Mouse (Mus musculus): ENCODE data around the gene Zfp568. TPM values are rescaled to one million over a fixed set of nuclear protein-coding genes. Genes with fewer than 3 reads are reported as not detected.

The Zfp568 gene
- total RNA-seq, 2 experiments from 2014 or later: 22.0 to 22.7 TPM

DNA sequence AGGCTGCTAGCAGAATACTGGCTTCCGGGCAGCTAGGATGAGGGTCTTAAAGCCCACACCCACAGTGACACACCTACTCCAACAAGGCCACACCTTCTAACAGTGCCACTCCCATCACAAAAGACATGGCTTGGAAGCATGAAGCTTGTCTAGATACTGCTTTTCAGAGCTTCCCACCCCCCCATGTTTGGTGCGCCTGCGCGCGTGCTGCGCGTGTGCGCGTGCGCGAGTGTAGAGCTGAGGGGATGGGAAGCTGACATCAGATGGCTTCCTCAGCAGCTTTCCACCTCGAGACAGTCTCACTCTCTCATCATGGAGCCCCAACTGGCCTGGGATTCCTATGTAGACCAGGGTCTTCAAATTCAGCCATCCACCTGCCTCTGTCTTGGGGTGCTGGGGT, 50.6 kb downstream of the Zfp568 start:
- DNase-seq: no peak

DNA sequence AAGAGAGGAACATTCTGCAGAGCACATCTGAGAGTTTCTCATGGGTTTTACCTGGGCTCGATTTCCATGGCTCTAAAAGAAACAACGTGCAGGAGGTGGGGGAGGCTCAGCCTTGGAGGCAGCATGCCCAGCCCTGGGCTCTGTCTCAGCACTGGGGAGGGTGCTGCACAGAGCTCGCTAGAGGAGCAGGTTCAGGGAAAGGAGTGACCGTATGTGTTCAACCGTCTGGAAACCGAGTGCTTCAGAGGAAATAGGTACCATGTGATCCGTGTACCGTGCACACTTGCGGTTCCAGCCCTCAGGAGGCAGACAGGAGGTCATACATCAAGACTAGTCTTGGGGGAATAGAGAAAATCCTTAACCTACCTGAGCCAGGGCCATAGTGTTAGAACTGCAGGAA, 60.6 kb downstream of the Zfp568 start:
- DNase-seq: no peak
- intact Hi-C loops (cut with DNase I): no loop called here

More for the DNA sequence above, 50.6 kb downstream of the Zfp568 start:
- intact Hi-C loops (cut with DNase I): loop anchor here (2.0 kb wide), 1 partner anchor 20 kb away; no protein-coding TSS in a partner anchor

- DNase-seq: no peak
- intact Hi-C loops (cut with DNase I): no loop called here
Measured at GRCm38 (mm10) chr7:30048126-30048525, 64.4 kb downstream of the Zfp568 start.

GRCm38 (mm10) chr7:30050882-30051548, 67.3 kb downstream of the Zfp568 start, which contains the start of gene Zfp14:
Zfp14 (minus strand) TSS chr7:30051380.
- intact Hi-C loops (cut with DNase I): loop anchor here (2.0 kb wide), 1 partner anchor 44 kb away; the partner anchor contains the start of gene Zfp260
- DNase-seq: peak; percentile 89 to 91

DNA sequence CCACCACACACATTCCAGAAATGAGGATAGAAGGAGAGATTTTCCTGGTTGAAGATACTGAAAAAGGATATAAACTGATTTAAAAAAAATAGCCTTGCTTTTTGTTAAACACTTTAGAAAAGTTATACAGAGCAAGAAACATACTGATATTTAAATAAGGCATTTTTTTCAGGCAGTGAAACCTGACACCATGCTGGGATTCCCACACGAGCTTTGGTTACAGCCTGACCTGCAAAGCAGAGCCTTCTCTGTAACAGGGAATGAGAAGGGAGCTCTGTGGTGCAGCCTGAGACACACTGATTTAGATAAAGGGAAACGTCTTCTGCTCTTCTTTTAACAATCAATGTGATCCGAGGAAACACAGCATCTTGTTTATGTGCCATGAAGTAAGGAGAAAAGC, 69.8 kb downstream of the Zfp568 start:
- intact Hi-C loops (cut with DNase I): no loop called here
- DNase-seq: no peak

DNA sequence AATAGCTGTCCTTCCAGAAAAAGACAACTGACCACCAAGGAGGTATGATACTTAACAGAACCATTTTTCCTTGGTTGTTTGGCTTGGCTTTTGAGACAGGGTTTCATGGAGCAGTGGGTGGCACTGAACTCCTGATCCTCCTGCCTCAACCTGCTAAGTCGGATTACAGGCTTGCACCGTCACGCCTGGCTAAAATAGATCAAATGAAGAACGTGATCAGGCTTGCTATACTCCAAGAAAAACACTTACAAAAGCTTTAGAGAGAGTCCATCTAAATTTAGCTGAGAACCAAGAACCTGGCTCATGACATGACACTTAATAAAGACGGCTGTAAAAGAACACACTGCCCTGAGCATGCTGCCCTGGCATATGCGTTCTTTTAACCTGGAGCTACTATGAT, 76.6 kb downstream of the Zfp568 start:
- intact Hi-C loops (cut with DNase I): no loop called here
- DNase-seq: no peak

- intact Hi-C loops (cut with DNase I): no loop called here
- no peak for DNase-seq
Measured at GRCm38 (mm10) chr7:30062478-30062877, 78.7 kb downstream of the Zfp568 start.

- no peak for DNase-seq
- intact Hi-C loops (cut with DNase I): no loop called here
Measured at GRCm38 (mm10) chr7:30064622-30065021, 80.9 kb downstream of the Zfp568 start.

DNA sequence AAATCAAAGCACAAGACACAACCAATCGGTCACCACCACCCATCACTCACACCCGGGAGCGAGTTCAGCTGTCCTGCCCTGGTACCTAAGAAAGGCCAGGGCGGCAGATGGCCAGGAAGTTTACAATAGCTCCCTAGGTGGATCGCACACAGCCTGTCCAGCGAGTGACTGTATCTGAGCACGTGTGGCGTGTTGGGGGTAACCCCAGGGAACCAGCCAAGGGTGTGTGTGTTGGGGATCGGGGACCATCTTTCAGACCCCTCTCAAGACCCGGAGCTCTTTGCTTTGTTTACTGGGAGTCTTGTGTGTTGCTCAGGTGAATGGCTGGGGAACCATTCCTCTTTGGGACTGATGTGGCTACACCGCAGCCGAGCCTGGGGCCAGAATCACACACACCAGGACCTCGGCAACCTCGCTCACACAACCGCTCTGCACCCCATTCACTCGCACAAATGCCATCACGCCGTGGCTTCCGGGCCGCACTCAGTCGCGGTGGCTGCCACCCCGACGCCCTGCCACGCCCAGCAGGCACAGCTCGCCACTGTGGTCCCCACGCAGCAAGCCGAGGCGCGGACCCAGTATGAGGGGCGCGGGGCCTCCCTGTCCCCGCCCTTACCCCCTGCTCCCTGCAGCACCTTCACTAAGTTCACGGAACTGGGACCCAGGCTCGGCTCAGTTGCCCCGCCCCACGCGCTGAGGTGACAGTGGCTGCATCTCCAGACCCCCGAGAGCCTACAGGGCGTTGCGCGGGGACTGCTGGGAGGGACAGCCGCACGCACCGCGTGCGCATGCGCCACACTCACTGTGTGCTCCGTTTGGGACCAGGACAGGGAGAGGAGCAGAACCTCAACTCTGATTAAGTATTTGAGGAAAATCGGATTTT, 88.6 kb downstream of the Zfp568 start, which contains the start of gene Zfp82:
Gene Zfp82 (minus strand): TSS at position 755 of the 883 bp plus-strand sequence.
- intact Hi-C loops (cut with DNase I): loop anchor here (2.0 kb wide), 1 partner anchor 16 kb away; no protein-coding TSS in a partner anchor
- peak; percentile 78 to 85 for DNase-seq

Other genes starting within 250 kb of the Zfp568 start
- gene Zfp84, start 215.4 kb upstream of the Zfp568 start, total RNA-seq (2021): 10 to 100 TPM in 1 of 2 experiments, 1 to 10 TPM in 1; 9.8 to 11.4 TPM
- gene Zfp30, start 200.0 kb upstream of the Zfp568 start, total RNA-seq (2021): 1 to 10 TPM; 5.2 to 5.7 TPM
- gene Zfp790, start 167.8 kb upstream of the Zfp568 start, total RNA-seq (2021): 10 to 100 TPM; 10.9 to 11.9 TPM
- under 1 TPM; 0.39 to 0.49 TPM for gene Zfp940, start 130.3 kb upstream of the Zfp568 start, total RNA-seq (2021)
- gene Zfp420, start 124.0 kb upstream of the Zfp568 start, total RNA-seq (2021): 1 to 10 TPM; 2.9 TPM
- 1 to 10 TPM; 7.9 to 8.9 TPM for gene Zfp27, start 77.4 kb upstream of the Zfp568 start, total RNA-seq (2021)
- gene Zfp383, start 75.7 kb upstream of the Zfp568 start, total RNA-seq (2021): 1 to 10 TPM; 6.1 to 9.9 TPM
- 1 to 10 TPM; 5.9 TPM for gene Zfp74, start 29.9 kb upstream of the Zfp568 start, total RNA-seq (2021)
- gene Zfp14, start 67.4 kb downstream of the Zfp568 start, total RNA-seq (2021): 1 to 10 TPM; 2.4 to 2.7 TPM
- gene Zfp82, start 88.9 kb downstream of the Zfp568 start, total RNA-seq (2021): 1 to 10 TPM; 1.7 to 2.6 TPM
- not detected for gene Gm26920, start 106.5 kb downstream of the Zfp568 start, total RNA-seq (2021)
- gene Zfp566, start 106.6 kb downstream of the Zfp568 start, total RNA-seq (2021): 1 to 10 TPM; 1.8 to 2.7 TPM
- gene Zfp260, start 110.8 kb downstream of the Zfp568 start, total RNA-seq (2021): 10 to 100 TPM; 30.9 to 35.3 TPM
- 1 to 10 TPM; 1.8 to 2.7 TPM for gene Zfp382, start 138.0 kb downstream of the Zfp568 start, total RNA-seq (2021)
- gene Zfp146, start 185.8 kb downstream of the Zfp568 start, total RNA-seq (2021): 10 to 100 TPM; 26.3 to 30.3 TPM
- 1,000 to 10,000 TPM; 2,810 to 3,153 TPM for gene Cox7a1, start 200.2 kb downstream of the Zfp568 start, total RNA-seq (2021)
- 100 to 1,000 TPM; 289 to 298 TPM for gene Capns1, start 214.9 kb downstream of the Zfp568 start, total RNA-seq (2021)
- gene Polr2i, start 248.0 kb downstream of the Zfp568 start, total RNA-seq (2021): 10 to 100 TPM; 52.3 to 59.5 TPM
- gene Tbcb, start 248.3 kb downstream of the Zfp568 start, total RNA-seq (2021): 10 to 100 TPM; 58.8 to 61.7 TPM